Mouse (Mus musculus): ENCODE data around the gene Bcas3.

Bcas3 gene

DNA sequence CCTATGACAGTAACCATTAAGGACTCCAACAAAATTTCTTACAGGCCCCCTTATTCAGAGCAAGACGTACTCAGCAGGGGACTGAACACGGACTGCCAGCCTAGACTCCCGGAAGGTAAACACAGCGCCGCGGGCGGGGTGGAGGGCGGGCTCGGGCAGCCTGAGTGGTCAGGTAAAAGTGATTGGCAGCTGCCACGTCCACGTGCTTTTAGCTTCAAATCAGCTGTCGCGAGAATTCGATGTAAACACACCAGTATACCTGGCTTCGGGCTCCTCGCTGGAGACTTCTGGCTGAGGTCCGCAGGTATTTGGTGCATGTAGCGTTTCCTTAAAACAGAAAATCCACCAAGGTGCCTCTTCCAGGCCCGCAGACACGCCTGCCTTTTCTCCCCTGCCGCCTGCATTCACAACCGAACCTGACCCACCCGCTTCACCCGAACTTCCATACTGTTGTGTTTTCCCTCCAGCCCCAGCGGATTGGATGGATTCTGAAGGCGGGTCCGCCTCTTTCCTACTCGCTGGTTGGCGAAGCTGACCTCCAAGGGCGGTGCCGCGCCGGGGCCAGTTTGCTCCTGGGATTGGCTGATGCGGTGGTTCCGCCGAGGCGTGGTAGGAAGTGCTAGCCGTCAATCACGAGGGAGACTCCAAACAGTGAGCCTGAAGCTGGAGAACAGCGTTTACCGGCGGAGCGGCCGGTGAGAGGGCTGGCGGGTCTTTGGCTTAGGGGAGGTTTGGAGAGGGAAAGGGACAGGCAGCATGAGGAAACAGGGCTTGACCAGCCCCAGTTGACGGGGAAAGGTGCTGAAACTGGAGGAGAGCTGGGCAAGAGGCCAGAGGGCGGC is at the start of gene Bcas3:
Gene Bcas3, plus strand, starts transcription at position 629 of the 842 bp plus-strand sequence.
- in situ Hi-C loops (cut with MseI, MboI), result no loop called here

DNA sequence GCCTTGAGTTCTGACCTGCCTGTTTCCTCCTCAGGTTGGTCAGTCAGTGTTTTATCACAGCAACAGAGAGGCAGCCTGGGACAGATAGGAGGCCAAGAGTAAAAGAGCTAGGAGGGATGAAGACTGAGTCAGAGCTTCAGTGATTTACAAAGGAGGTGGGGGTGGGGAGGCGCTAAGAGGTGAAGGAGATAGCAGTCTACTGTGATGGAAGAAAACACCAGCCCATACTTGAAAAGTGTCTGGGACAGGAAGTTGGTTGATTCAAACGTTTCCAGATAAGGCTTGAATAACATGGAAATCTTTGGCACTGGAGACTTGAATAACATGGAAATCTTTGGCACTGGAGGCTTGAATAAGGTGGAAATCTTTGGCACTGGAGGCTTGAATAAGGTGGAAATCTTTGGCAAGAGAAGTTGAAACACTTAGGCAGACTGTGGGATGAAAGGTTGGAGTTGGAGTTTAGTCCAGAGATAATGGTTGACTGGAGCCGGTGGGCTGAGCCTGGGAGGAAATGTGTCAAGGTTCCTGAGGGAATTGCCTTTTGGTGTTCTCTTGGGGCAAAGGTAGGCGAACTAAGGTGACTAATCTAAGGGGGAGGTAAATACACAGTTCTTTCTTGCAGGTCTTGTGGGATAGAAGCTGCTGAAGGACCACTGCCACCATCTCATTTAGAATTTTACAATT is 46.2 kb upstream of the Bcas3 start:
- in situ Hi-C loops (cut with MseI, MboI), result no loop called here

DNA sequence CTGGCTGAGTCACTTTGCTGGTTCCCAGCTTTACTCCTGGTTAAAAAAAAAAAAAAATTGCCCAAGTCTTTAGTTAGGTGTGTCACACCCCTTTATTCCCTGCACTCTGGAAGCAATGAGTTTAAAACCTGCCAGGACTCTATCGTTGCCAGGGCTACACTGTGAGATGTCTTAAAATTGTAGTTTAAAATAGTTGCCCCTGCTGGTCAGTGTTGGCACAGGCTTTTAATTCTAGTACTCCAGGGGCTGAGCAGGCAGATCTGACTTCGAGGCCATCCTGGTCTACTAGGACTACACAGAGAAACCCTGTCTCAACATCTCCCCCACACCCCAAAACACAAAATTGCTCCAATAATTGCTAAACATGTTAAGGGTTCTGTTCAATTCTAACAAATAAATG is 44.2 kb upstream of the Bcas3 start:
- in situ Hi-C loops (cut with MseI, MboI), result no loop called here

DNA sequence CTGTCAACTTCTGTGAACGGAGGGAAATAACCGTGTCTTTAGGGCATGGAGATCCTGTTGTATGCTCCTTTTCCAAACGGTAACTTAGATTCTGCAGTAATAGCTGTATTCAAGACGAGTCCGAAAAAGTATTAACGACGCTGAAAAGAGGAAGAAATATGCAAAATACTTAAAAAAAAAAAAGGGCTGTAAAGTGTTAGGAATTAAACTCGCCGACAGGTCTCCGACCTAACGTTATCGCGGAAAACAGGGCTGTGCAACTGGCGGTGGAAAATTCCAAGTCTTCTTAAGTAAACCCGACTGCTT is 42.6 kb upstream of the Bcas3 start:
- in situ Hi-C loops (cut with MseI, MboI), result loop anchor here in 1 of 2 experiments (5.0 kb wide), 1 partner anchor 38 kb away; no protein-coding TSS in a partner anchor

DNA sequence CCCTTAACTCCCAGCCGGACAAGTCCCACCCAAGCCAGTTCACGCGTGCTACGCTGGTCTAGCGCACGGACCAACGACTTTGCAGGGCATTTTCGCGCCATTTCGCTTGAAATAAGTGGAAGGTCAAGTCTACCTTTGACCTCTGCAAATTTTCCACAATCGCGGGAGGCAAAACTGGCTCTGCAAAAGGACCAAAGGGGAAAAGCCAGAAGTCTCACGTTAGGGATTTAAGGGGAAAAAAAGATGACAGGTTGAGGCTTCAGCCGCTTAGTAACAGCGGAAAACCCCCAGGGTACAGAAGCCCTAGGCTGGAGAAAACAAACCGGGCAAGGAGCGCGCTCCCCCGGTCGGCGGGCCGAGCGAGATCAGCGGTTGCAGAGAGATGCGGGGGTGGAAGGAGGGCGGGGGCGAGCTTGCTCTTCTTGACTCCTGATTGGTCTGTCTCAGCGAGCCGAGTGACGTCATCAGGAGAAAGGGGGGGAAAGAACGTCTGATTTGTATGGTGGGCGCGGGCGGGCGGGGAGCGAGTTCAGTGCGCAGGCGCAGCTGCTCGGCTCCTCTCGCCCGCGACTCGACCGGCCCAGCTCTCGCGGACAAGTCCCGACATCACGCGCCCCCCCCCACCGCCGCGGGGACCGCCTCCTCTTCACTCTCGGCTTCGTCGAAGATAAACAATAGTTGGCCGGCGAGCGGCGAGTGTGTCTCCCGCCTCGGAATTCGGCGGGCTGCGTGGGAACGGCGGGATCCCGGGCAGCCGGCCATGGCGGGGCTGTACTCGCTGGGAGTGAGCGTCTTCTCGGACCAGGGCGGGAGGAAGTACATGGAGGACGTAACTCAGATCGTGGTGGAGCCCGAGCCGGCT is 42.0 kb upstream of the Bcas3 start, which contains the start of gene Ppm1d:
Gene Ppm1d, plus strand, starts transcription at position 532 of the 862 bp plus-strand sequence.
- in situ Hi-C loops (cut with MseI, MboI), result loop anchor here in 1 of 2 experiments (5.0 kb wide), 1 partner anchor 39 kb away; no protein-coding TSS in a partner anchor

DNA sequence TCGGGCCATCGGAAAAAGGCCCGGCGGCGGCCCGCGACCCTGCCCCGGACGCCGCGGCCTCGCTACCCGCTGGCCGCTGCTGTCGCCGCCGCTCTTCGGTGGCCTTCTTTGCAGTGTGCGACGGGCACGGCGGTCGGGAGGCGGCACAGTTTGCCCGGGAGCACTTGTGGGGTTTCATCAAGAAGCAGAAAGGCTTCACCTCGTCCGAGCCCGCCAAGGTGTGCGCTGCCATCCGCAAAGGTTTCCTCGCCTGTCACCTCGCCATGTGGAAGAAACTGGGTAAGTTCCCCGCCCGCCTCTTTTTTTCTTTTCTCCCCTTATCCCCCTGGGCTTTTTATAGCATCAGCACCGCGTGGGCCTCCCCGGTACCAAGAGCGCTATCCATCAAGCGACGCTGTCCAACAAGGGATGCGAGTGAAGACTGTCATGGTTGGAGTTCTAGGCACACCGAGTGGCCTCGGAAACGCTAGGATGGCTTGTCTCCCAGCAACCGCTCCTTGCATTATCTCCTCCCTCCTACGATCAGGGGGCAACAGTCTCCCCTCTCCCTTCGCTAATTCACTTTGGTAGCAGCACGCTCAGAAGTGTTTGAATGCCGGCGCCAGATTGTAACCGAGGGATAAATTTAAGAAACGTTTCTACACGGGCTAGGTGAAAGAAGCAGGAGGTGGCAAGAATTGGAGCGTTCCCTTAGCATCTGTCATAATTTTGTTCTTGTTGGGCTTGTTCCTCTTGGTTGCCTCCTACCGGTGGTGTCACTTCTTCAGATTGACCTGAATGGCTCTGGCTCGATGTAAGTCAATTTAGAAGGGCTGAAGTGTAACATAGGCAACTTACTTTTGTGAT is 41.1 kb upstream of the Bcas3 start:
- in situ Hi-C loops (cut with MseI, MboI), result loop anchor here in 1 of 2 experiments (5.0 kb wide), 1 partner anchor 40 kb away; no protein-coding TSS in a partner anchor

DNA sequence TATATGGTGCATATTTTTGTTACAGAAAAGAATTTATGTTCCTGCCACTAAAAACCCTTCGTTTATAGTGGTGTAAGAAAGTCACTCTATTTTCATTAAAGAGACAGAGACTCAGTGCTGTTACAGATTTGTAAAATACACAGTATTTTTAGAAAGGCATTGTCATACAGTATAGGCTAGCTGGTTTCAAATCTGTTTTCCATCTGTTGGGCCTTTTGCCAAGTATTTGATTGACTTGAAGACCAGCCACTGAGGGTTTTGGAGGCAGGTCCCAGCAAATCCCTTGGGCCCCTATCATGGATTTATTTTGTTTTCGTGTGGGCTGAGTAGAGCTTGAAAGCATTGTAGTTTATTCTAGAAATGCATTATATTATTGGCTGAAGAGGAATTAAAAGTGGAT is 40.1 kb upstream of the Bcas3 start:
- in situ Hi-C loops (cut with MseI, MboI), result loop anchor here in 1 of 2 experiments (5.0 kb wide), 1 partner anchor 41 kb away; no protein-coding TSS in a partner anchor

DNA sequence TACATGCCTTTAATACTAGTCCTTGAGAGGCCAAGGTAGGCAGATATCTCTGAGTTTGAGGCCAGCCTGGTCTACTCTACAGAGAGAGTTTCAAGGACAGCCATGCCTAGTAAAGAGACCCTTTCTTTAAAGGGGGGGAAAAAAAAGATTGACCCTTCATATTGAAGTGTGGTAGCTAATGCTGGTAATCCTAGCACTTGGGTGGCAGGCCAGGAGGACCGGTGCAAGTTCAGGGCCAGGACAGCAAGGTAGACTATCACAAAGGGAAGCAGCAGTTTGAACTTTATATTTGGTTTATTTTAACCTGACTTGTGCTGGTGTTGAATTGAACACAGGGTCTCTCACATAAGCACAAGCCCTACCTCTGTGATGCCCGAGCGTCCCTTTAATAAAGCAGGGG is 39.6 kb upstream of the Bcas3 start:
- in situ Hi-C loops (cut with MseI, MboI), result loop anchor here in 1 of 2 experiments (5.0 kb wide), 1 partner anchor 41 kb away; no protein-coding TSS in a partner anchor

DNA sequence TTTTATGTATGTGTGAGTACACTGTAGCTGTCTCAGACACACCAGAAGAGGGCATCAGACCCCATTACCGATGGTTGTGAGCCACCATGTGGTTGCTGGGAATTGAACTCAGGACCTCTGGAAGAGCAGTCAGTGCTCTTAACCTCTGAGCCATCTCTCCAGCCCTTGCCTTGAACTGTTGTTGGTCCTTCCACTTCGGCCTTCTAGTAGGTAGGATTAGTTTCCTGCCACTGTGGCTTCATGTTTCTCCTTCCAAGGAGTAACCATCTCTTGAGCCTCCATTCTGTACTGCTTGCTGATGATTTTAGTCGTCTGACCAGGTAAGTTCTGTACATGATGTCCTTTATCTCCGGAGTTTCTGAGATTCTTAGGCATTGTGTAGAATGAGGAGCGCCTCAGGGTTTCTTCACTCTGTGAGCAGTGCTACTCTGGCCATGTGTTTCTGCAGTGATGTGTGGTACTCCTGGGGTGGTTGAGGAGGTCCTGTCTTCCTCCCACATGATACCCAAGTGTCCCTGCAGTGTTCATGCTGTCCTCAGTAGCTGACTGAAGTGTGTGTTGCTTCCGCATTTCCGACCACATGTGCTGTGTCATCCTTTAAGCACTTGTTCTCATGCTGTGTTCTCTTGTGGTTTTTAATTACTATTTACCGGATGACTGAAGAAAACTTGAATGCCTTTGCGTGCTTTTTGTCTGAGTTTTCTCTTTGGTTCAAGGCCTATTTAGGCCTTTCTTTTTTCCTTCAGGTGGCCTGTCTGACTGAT is 29.2 kb upstream of the Bcas3 start:
- in situ Hi-C loops (cut with MseI, MboI), result no loop called here

DNA sequence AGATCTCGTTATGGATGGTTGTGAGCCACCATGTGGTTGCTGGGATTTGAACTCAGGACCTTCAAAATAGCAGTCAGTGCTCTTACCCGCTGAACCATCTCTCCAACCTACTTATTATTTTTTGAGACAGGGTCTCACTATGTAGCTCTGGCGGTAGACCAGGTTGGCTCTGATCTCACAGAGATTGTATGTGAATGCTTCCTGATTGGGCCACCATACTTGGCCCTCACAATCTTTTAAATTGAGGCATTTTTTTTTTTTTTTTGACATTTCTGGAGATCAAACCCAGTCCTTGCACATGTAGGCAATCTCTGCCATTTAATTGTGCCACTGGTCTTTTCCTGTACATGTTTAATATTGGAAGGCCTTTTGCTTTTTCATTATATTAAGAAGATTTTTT is 24.2 kb upstream of the Bcas3 start:
- in situ Hi-C loops (cut with MseI, MboI), result no loop called here

DNA sequence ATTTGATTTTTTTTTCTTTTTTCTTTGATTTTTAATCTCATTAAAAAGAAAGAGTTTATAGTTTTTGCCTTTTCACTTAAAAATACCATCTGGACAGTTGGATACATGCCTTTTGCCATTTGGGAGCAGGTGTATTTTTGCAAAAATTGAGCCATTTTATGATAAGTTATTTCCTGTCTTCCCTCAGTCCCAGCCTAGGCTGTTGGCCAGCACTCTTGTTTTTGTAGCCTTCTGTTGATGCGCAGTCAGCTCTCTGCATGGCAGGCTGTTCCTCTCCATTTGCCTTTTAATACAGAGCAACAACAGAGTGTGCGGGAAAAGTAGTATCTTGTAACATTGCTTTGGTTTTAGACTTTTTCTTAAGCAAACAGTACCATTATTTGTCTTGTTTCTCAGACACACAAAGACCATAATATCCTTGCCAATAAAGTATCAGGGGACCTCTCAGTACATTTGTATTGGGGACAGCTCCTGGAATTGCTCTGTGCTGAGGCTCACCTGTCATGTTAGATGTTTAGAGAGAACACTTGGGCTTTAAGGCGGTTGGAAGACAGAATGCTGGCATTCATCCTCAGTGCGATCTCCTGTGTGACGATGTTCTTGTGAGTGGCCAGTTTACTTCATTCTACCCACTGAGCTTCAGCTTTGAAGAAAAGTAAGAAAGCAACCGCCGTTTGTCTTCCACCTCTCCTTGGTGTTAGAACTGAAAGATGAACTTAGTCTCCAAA is 23.6 kb upstream of the Bcas3 start:
- in situ Hi-C loops (cut with MseI, MboI), result no loop called here

DNA sequence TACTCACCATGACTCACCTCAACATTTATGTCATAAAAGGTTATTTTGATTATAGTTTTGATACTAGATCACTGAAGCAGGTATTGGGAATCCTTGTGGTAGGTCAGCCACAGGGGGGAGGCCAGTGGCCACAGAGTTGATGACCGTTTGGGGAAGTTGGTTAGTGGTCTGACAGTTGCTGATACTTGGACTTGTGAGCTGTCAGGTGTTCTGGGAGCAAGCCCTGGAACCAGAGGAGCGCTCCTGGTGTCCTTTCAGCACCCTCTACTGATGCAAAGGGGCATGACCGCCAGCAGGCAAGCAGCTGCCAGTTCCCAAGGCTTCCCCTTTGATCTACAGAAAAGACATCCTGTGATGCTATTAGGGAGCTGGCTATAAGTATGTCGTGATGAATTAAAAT is 18.2 kb upstream of the Bcas3 start:
- in situ Hi-C loops (cut with MseI, MboI), result no loop called here

DNA sequence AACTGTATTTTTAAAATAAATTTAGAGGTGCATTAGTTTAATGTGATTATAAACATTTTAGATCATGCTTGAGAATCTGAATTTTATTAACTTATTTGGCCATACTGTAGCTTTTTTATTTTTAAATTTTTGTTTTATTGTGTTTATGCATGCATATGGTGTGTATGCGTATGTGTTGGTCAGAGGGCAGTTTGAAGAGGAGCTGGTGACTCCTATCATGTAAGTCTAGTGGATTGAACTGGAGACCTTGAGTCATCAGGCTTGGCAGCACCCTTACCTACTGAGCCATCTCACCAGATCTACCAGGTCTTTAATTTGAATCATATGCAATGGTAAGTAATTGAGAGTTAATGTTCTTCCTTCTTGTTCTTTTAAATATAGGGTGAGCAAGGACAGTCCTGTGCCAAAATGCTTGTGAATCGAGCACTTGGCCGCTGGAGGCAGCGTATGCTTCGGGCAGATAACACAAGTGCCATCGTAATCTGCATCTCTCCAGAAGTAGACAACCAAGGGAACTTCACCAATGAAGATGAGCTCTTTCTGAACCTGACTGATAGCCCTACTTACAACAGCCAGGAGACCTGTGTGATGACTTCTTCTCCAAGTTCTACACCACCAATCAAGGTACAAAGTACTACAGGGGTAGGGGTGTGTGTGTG is 13.7 kb upstream of the Bcas3 start:
- in situ Hi-C loops (cut with MseI, MboI), result no loop called here

DNA sequence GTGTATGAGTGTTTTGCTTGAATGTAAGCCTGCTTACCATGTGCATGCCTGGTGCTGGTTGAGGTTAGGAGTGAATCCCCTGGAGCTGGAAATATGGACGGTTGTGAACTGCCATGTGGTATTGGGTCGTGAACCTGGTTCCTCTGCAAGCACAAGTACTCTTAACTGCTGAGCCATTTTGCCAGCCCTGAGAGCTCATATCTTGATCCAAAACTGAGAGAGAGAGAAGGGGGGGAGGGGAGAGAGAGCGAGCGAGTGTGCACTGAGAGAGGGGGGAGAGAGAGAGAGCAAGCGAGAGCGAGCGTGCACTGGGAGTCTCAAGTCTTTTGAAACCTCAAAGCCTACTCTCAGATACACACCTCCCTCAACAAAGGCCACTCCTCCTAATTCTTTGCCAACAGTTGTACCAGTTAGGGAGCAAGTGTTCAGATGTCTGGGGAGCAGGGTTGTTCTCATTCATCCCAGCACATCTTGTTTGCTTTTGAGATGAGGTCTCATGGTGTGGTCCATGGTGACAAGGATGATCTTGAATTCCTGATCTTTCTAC is 12.8 kb upstream of the Bcas3 start:
- in situ Hi-C loops (cut with MseI, MboI), result no loop called here

DNA sequence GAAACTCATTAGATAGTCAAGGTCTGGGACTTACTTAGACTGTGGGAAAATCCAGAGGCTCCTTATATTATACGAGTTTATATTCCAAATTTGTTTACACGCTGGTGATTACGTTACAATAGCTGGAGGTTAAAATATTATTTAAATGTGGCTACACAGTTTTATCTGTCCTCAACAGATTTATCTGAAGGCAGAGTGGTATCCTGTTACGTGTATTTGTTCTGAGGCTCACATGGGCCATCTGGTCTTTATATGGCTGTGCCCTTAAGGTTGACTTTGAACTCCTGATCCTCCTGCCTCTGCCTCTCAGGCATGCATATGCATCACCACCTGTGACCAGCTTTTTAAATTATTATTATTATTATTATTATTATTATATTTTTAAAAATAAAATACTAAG is 852 bp downstream of the Bcas3 start:
- in situ Hi-C loops (cut with MseI, MboI), result no loop called here

DNA sequence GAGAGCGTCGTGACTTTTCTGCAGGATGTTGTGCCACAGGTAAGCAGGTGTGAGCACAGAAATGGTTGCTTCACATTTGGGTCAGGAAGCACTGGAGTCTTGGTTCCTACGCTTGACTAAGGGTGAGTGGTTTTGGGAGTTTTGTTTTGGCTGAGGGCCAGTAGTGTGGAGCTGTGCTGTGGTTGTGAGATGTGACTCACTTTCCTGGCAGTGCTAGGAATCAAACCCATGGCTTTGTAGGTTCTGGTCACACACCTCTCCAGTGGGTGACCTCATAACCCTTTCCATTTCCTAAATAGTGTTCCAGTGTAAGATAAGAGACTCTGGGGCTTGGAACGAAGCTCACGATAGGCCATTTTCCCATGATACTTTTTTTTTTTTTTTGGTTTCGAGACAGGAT is 6.7 kb downstream of the Bcas3 start:
- in situ Hi-C loops (cut with MseI, MboI), result no loop called here

DNA sequence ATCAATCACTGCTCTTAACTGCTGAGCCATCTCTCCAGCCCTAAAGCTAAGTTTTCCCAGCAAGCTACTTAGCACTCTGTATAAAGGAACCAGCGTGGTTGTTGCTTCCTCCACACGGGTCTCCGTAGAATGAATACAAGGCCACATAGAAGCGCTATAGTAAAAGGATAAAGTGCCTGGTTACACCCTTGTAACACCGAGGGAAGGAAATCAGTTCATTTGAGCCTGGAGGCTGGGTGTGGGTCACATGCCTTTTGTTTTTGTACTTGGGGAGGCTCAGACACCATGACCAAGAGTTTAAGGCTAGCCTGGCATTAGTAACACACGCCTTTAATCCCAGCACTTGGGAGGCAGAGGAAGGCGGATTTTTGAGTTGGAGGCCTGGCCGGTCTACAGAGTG is 8.7 kb downstream of the Bcas3 start:
- in situ Hi-C loops (cut with MseI, MboI), result no loop called here

DNA sequence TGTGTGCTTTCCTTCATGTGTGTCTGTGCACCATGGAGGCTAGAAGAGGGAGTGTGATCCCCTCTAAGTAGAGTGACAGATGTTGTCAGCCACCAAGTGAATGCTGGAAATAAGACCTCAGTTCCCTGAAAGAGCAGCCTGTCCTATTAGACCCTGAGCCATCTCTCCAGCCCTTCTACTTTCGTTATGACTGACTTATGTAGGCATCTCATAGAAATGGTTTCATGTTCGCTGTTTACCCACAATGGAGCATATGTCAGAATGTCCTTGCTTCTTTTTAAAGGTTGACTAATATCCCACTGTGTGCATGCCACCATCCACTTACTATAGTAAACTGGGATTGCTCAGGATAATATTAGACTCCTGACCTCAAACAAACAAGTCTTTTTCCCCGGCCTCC is 13.2 kb downstream of the Bcas3 start:
- in situ Hi-C loops (cut with MseI, MboI), result no loop called here

DNA sequence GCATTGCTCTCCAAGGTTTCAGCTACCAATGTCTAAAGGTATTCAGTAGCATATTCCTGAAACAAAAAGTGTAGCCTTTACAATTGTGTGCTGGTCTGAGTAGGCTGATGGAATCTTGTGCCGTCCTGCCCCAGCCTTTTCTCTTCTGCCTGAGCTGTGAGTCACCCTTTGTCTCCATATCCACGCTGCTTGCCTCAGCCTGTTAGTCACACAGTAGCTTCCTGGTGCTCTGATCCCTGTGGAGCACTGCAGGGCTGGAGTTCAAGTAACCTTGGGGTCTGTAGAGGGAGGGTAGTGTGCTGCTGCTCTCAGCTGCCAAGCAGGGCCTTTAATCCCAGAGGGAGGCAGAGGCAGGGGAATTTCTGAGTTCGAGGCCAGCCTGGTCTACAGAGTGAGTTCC is 14.9 kb downstream of the Bcas3 start:
- in situ Hi-C loops (cut with MseI, MboI), result no loop called here

All from mouse trophoblast stem cell (cell line).